Mouse (Mus musculus) T-cell, adult 66 days (primary cell): ENCODE measurements around the gene Polr2b. TPM values are rescaled to one million over a fixed set of nuclear protein-coding genes. Genes with fewer than 3 reads are reported as not detected.

ENCODE experiments used
- total RNA-seq, 2 experiments: library from RNA; stranded (reverse); gene quantifications; 3 replicates in 1 of 2; 4 replicates in 1 of 2; pipeline ENCODE4 v1.2.4; 2023

Polr2b gene
- 10 to 100 TPM; 46.9 to 54.7 TPM for total RNA-seq

DNA sequence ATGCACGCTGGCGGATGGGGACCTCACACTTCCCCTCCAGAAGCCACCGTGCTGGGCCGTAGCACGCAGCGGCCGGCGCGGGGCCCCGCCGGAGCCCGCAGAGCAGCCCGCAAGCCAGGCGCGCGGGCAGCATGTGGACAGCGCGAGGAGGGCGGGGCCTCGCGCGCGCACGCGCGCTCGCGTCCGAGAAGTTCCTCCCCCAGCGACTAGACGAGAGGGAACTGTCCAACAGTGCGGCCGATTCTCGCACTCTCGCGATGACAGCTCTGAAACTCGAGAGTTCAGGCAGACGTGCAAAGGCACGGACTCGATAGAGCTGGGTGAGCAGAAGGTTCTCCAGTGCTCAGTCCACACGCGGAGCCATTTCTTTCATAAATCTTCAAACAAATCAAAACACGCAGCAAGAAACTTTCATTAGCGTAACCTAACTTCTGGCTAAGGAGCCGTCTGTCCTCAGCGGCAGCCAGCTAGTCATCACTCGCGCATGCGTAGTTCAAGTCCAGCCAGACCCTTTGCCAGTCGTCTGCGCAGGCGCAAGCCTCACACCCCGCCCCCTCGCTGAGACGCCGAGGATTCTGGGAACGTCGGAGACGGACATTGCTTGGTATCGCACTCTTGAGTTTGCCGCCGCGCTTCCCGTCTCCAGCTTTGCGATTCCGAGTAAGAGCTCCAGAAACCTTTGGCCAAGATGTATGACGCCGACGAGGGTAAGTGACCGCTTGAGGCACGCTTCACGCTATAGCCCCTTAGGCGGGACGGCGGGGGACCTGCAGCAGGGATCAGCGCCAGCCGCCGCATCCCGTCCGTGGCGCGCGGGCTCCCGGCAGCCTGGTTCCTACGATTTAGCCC lies at the start of gene Polr2b, which contains the start of gene Noa1:
Polr2b (plus strand) TSS at position 224 of the 849 bp plus-strand sequence.
Noa1 (minus strand) TSS at position 161 of the 849 bp plus-strand sequence.

DNA sequence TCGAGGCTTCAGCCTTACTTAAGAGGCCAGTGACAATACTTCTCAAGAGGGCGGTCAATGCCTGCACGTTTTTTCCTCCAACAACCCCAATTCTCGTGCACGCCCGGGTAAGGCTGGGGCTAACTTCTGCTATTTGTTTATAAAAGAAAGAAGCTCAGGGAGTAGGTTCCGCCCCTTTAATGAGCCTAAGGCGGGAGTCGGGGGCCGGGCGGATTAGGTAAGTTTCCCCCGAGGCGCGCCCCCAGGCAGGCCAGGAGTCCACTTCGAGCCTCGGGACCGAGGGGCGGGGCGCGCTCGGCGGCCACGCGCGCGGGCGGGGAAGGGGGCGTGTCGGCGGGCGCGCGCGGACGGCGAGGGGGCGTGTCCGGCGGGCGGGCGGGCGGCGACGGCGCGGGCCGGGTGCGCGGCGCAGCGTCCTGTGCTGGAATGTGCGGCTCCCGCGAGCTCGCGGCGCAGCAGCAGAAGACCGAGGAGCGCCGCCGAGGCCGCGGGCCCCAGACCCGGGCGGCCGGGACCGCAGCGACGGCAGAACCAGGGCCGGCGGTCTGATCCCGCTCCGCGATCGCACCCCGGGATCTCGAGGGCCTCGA lies 44.8 kb upstream of the Polr2b start, which contains the start of gene Rest:
Rest (plus strand) TSS at position 411 of the 590 bp plus-strand sequence.

Other genes with a start within 250 kb of the Polr2b start
- 10 to 100 TPM; 31.1 to 42.4 TPM for gene Hopx, start 195.0 kb upstream of the Polr2b start, total RNA-seq
- gene Spink2, start 98.7 kb upstream of the Polr2b start, total RNA-seq = not detected
- gene Rest, start 44.7 kb upstream of the Polr2b start, total RNA-seq = 10 to 100 TPM; 29.4 to 31.1 TPM
- 10 to 100 TPM; 21.6 to 25.6 TPM for gene Noa1, start 63 bp upstream of the Polr2b start, total RNA-seq
- gene Igfbp7, start 97.9 kb downstream of the Polr2b start, total RNA-seq = 1 to 10 TPM in 1 of 2 experiments, under 1 TPM in 1; 0.71 to 1.0 TPM